8 mouse cellular contexts compared by ENCODE assay signal in the genomic region with DNA sequence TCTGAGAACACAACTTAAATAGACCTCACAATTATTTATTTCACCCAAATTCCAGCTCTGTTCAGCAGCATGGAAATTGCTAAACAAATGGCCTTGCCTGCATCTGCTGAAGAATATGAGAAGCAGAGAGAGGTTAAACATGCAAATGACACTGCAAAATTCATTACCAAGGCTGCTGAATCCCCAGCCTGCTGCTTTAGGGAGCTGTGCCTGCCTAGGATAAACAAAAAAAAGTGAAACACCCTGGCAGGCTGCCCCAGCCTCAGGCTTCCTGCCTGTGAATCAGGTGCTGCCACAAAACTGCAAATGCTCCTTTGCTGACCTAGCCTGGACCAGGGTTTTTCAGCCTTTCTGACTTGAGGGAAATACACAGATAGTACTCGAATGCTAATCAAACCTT.
DNase-seq lines count a peak whose midpoint lies in the region; ATAC-seq lines count a peak whose summit lies in the region.

No protein-coding gene starts in this region.

- H3K27ac ChIP-seq in hindbrain, embryonic 11.5 days (ENCODE audit: low read depth, low read length), result no peak overlapping the region
- H3K27ac ChIP-seq in hindbrain, embryonic 10.5 days, result no peak overlapping the region
- peak overlapping the region; percentile 61 for H3K27ac ChIP-seq in midbrain, embryonic 13.5 days
- no peak overlapping the region for H3K27ac ChIP-seq in heart, embryonic 10.5 days

- peak; percentile 71 for ATAC-seq in hindbrain, embryonic 11.5 days (ENCODE audit: low FRiP score)
- ATAC-seq in midbrain, embryonic 13.5 days, result peak; percentile 77
- no peak for ATAC-seq in monocyte, adult 5-6 weeks (replicated peaks; ENCODE audit: insufficient number of reproducible peaks, low FRiP score, low TSS enrichment, poor library complexity, severe bottlenecking)

- no peaks in the 10 kb centered on the region for H3K9me3 ChIP-seq in hindbrain, embryonic 11.5 days (ENCODE audit: control insufficient read depth, low read length)
- no peaks in the 10 kb centered on the region for H3K9me3 ChIP-seq in hindbrain, embryonic 10.5 days
- no peaks in the 10 kb centered on the region for H3K9me3 ChIP-seq in midbrain, embryonic 13.5 days
- H3K9me3 ChIP-seq in heart, embryonic 10.5 days, result no peaks in the 10 kb centered on the region

- no peak overlapping the region for H3K9ac ChIP-seq in hindbrain, embryonic 11.5 days (ENCODE audit: low read depth, low read length)
- H3K9ac ChIP-seq in midbrain, embryonic 13.5 days (replicated peaks), result no peak overlapping the region

- no peaks in the 10 kb centered on the region for H3K36me3 ChIP-seq in hindbrain, embryonic 11.5 days (ENCODE audit: control insufficient read depth, insufficient read depth, low read length)
- H3K36me3 ChIP-seq in hindbrain, embryonic 10.5 days, result no peaks in the 10 kb centered on the region
- no peaks in the 10 kb centered on the region for H3K36me3 ChIP-seq in midbrain, embryonic 13.5 days
- no peaks in the 10 kb centered on the region for H3K36me3 ChIP-seq in heart, embryonic 10.5 days

- no peaks in the 10 kb centered on the region for H3K27me3 ChIP-seq in hindbrain, embryonic 11.5 days (ENCODE audit: control insufficient read depth, insufficient read depth, low read length)
- no peaks in the 10 kb centered on the region for H3K27me3 ChIP-seq in hindbrain, embryonic 10.5 days (ENCODE audit: insufficient read depth, poor library complexity, severe bottlenecking)
- H3K27me3 ChIP-seq in midbrain, embryonic 13.5 days, result no peaks in the 10 kb centered on the region
- no peaks in the 10 kb centered on the region for H3K27me3 ChIP-seq in heart, embryonic 10.5 days (ENCODE audit: insufficient read depth, poor library complexity, severe bottlenecking)

- H3K4me3 ChIP-seq in hindbrain, embryonic 11.5 days (ENCODE audit: low read depth, low read length), result no peak overlapping the region
- no peak overlapping the region for H3K4me3 ChIP-seq in hindbrain, embryonic 10.5 days
- H3K4me3 ChIP-seq in midbrain, embryonic 13.5 days (replicated peaks), result no peak overlapping the region
- no peak overlapping the region for H3K4me3 ChIP-seq in heart, embryonic 10.5 days

- no peak for DNase-seq in hindbrain, embryonic 11.5 days (ENCODE audit: low spot score)
- DNase-seq in hindbrain, embryonic 10.5 days (ENCODE audit: low spot score), result no peak
- DNase-seq in adrenal gland, adult 2 months, result peak; percentile 26
- peak; percentile 68 to 87 for DNase-seq in cerebellum, postnatal 14 days
- no peak for DNase-seq in heart, embryonic 10.5 days (ENCODE audit: low spot score)
- no peak for DNase-seq in spleen, postnatal 14 days (ENCODE audit: low spot score in 2 of 2)

- H3K4me1 ChIP-seq in hindbrain, embryonic 11.5 days (replicated peaks; ENCODE audit: control insufficient read depth, insufficient read depth, low read length), result no peaks in the 10 kb centered on the region
- 0 out of 2 replicates have a peak, but pooled peaks cover 3% of the 10 kb centered on the region for H3K4me1 ChIP-seq in hindbrain, embryonic 10.5 days (replicated peaks)
- peaks cover 27% of the 10 kb centered on the region for H3K4me1 ChIP-seq in midbrain, embryonic 13.5 days (replicated peaks)
- no peaks in the 10 kb centered on the region for H3K4me1 ChIP-seq in heart, embryonic 10.5 days

- 74% methylated on average over 1 of the region's 1 CpGs for whole genome bisulfite sequencing in hindbrain, embryonic 11.5 days
- 68% methylated on average over 1 of the region's 1 CpGs for WGBS in hindbrain, embryonic 10.5 days
- 58% methylated on average over 1 of the region's 1 CpGs for whole genome bisulfite sequencing in midbrain, embryonic 13.5 days
- 47% methylated on average over 1 of the region's 1 CpGs for WGBS in heart, embryonic 10.5 days

- no peak overlapping the region for H3K4me2 ChIP-seq in hindbrain, embryonic 11.5 days (replicated peaks; ENCODE audit: low read depth, low read length)
- H3K4me2 ChIP-seq in midbrain, embryonic 13.5 days (replicated peaks), result no peak overlapping the region

Comparison
In these comparisons a context has a peak if more than half of its experiments do, and no peak if none do; other contexts are left out.
1. DNase-seq: peak in adrenal gland, adult 2 months (single experiment) and cerebellum, postnatal 14 days (2 of 2); none in hindbrain, embryonic 11.5 days (single experiment), hindbrain, embryonic 10.5 days (single experiment), heart, embryonic 10.5 days (single experiment) and spleen, postnatal 14 days (0 of 2).